Mouse (Mus musculus): ENCODE data around the gene Col8a1.

DNA sequence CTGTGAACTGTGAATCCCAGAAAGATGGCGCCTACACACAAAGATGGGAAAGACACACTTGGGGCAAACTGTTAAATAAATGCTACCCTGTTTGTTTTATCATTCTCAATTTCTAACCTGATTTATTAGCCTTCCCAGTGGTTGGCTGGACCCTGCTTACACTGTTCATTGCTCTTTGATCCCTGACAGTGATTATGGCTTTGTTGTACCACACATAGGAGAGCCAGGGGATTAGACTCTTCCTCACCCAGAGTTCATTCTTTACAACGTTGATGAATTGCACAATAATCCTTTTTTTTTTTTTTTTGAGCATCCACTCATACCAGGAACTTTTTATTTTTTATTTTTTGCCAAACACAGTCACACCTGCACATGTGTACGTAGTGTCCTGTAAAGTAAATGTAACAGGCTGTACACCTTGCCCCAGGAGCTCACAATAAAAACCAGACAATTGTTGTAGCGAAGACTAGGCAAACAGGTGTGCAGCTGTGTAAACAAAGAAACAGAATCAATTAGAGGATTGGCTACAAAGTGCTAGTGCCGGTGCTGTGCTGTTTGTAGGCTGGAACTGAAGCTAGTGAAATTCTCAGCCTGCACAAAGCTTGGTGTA, 68.6 kb downstream of the Col8a1 start:
- no peak for TF ChIP-seq CTCF (IDR thresholded peaks at IDR 0.05; ENCODE audit: low read depth, low read length)
- TF ChIP-seq GATA1 (IDR thresholded peaks at IDR 0.05; ENCODE audit: borderline replicate concordance, low read length) = no peak
- no peak for TF ChIP-seq TAL1 (conservative IDR thresholded peaks at IDR 0.05; ENCODE audit: low read depth, low read length)
- TF ChIP-seq POLR2AphosphoS5 (IDR thresholded peaks at IDR 0.05; ENCODE audit: insufficient replicate concordance, low read depth, low read length) = no peak

Measured in G1E (cell line).